Mouse (Mus musculus) hindbrain, embryonic 11.5 days (tissue): ENCODE results near the gene Stk33. TPM values are rescaled to one million over a fixed set of nuclear protein-coding genes. Genes with fewer than 3 reads are reported as not detected.

Experiments
- ATAC-seq: fragments of 200-750 bp; cut with Nextera tagmentation; 2 replicates; pipeline ENCODE4 v1.8.0; 2017; ENCODE audit warnings: mild to moderate bottlenecking, moderate TSS enrichment, moderate library complexity; ENCODE audit not compliant: low FRiP score
- DNase-seq: peaks from one replicate; pipeline ENCODE4 v3.0.0-alpha.2; 2015; ENCODE audit warnings: low spot score
- H3K27ac ChIP-seq: fragments of 300-500 bp; sonication (generic); 2 replicates; pipeline ENCODE4 v1.5.1; 2014; ENCODE audit warnings: mild to moderate bottlenecking, low read depth, low read length
- H3K27me3 ChIP-seq: fragments of 300-500 bp; sonication (generic); 2 replicates; pipeline ENCODE4 v1.6.1; 2014; ENCODE audit warnings: mild to moderate bottlenecking, low read length, moderate library complexity, mixed read lengths; ENCODE audit not compliant: control insufficient read depth, insufficient read depth
- H3K36me3 ChIP-seq: fragments of 300-500 bp; sonication (generic); 2 replicates; pipeline ENCODE4 v1.6.1; 2014; ENCODE audit warnings: mild to moderate bottlenecking, low read length, moderate library complexity, mixed read lengths; ENCODE audit not compliant: control insufficient read depth, insufficient read depth
- H3K4me1 ChIP-seq: fragments of 300-500 bp; sonication (generic); replicated peaks from 2 replicates; pipeline ENCODE4 v1.6.1; 2014; ENCODE audit warnings: low read length, mixed read lengths; ENCODE audit not compliant: control insufficient read depth, insufficient read depth
- H3K4me2 ChIP-seq: fragments of 300-500 bp; sonication (generic); replicated peaks from 2 replicates; pipeline ENCODE4 v1.6.1; 2014; ENCODE audit warnings: mild to moderate bottlenecking, low read depth, low read length
- H3K4me3 ChIP-seq: fragments of 300-500 bp; sonication (generic); 2 replicates; pipeline ENCODE4 v1.5.1; 2014; ENCODE audit warnings: low read depth, low read length
- H3K9ac ChIP-seq: fragments of 300-500 bp; sonication (generic); 2 replicates; pipeline ENCODE4 v1.6.1; 2014; ENCODE audit warnings: low read depth, low read length
- H3K9me3 ChIP-seq: fragments of 300-500 bp; sonication (generic); 2 replicates; pipeline ENCODE4 v1.6.1; 2016; ENCODE audit warnings: low read length; ENCODE audit not compliant: control insufficient read depth
- WGBS: fragments of 180-500 bp; shearing (Covaris S2); extraction: QIAGEN DNeasy Blood & Tissue Kit; methylation state at CpG from one replicate; pipeline ENCODE4 v1.1.7; 2014; 5-methylcytosine and 5-hydroxymethylcytosine counted together
- polyA plus RNA-seq: library from polyadenylated mRNA; unstranded; fragments of >200 nt; fragmentation: Nextera tagmentation; extraction: Ambion mirVana; gene quantifications from 2 replicates; pipeline ENCODE4 v1.2.1, GENCODE M21; 2014

The Stk33 gene
- polyA plus RNA-seq, 1 experiment from 2014 or later, result 12.4 TPM

DNA sequence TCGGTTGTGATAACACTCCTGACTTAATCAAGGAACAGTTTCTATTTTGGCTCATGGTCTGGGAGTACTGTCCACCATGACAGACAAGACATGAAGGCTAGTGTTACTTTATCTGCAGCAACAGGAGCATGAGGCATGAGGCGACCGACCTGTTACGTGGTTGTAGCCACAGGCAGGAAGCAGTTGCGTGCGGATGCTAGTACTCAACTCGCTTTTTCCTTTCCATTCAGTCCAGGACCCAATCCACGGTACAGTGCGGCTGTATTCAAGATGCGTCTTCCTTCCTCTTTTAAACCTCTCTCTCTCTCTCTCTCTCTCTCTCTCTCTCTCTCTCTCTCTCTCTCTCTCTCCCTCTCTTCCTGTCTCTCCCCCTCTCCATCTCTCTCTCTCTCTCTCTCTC, 194.1 kb downstream of the Stk33 start:
- Histone ChIP-seq H3K4me3 (no peak overlapping the region), H3K27ac (no peak overlapping the region), H3K9me3 (no peaks in the 10 kb centered on the region), H3K27me3 (no peaks in the 10 kb centered on the region), H3K9ac (no peak overlapping the region), H3K36me3 (no peaks in the 10 kb centered on the region), H3K4me1 (peaks cover 3% of the 10 kb centered on the region), H3K4me2 (no peak overlapping the region)
- WGBS, result 95% methylated on average over 10 of the region's 10 CpGs
- ATAC-seq (no peak), DNase-seq (no peak)

DNA sequence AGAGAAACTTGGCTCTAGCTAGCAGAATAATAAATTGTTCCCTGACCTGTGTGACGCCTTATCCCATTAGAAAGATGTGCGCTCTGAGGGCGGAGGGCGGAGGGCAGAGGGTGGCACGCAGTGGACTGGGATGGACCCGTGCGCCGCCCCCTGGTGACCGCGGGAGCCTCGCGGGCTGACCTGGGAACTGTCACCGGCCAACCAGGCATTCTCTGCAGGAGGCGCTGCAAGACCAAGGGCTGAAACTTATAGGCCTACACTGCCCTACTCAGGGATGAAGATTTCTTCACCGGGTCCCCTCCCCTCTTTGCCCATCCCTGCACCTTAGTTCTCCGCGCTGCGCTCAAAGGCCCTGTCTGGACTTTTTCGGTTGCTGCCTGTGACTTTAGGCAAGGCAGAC, 197.6 kb downstream of the Stk33 start:
- H3K4me3 ChIP-seq, result no peak overlapping the region
- no peaks in the 10 kb centered on the region for H3K9me3 ChIP-seq
- no peaks in the 10 kb centered on the region for H3K27me3 ChIP-seq
- DNase-seq (peak; percentile 39), ATAC-seq (peak; percentile 64)
- H3K27ac ChIP-seq, result no peak overlapping the region
- peak overlapping the region; percentile 15; the same call in 1 of the 2 replicates for H3K4me2 ChIP-seq
- 11% methylated on average over 19 of the region's 19 CpGs for WGBS
- no peaks in the 10 kb centered on the region for H3K36me3 ChIP-seq
- H3K4me1 ChIP-seq, result peaks cover 3% of the 10 kb centered on the region
- H3K9ac ChIP-seq, result no peak overlapping the region

DNA sequence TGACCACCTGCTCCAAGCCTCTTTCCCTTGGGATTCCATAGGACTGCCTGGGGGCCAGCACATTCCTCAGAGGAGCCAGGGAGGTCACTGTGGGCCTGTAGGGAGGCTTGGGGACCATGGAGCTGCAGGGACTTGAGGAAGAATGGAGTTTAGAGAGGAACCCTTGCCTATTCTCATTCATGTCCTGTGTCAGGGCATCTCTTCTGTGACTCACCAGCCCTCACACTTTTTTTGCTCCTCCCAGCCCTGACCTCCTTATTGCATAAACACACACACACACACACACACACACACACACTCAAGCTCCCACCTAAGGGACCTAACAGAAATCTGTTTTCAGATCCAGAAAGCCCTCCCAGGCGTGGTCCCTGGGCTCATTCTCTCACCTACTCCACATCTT, 199.5 kb downstream of the Stk33 start:
- Histone ChIP-seq H3K9me3 (no peaks in the 10 kb centered on the region), H3K27ac (no peak overlapping the region), H3K4me1 (peaks cover 3% of the 10 kb centered on the region), H3K4me2 (no peak overlapping the region), H3K27me3 (no peaks in the 10 kb centered on the region), H3K36me3 (no peaks in the 10 kb centered on the region), H3K4me3 (no peak overlapping the region), H3K9ac (no peak overlapping the region)
- no peak for DNase-seq
- 62% methylated on average over 1 of the region's 1 CpGs for WGBS
- ATAC-seq, result no peak

DNA sequence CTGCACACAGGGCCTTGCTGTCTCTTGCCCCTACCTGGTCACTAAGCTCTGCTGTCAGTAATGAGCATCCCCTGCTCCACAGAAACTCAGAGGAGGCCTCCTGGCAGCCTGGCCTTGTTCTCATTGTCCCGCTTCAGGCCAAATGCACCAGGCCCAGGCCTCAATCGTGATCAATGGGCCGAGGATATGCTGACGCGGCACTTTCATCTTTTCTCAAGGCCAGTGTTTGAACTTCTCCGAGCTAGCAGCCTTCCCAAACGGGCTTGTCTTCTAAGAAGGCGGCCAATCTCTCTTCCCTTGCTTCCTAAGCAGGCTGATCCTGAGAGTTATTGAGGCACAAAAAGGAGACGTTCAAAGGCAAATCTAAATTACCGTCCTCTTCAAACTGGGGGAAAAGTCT, 200.2 kb downstream of the Stk33 start:
- ATAC-seq (no peak), DNase-seq (no peak)
- Histone ChIP-seq H3K36me3 (no peaks in the 10 kb centered on the region), H3K27me3 (no peaks in the 10 kb centered on the region), H3K9ac (no peak overlapping the region), H3K4me2 (no peak overlapping the region), H3K27ac (no peak overlapping the region), H3K9me3 (no peaks in the 10 kb centered on the region), H3K4me3 (no peak overlapping the region), H3K4me1 (peaks cover 3% of the 10 kb centered on the region)
- 69% methylated on average over 10 of the region's 10 CpGs for WGBS

DNA sequence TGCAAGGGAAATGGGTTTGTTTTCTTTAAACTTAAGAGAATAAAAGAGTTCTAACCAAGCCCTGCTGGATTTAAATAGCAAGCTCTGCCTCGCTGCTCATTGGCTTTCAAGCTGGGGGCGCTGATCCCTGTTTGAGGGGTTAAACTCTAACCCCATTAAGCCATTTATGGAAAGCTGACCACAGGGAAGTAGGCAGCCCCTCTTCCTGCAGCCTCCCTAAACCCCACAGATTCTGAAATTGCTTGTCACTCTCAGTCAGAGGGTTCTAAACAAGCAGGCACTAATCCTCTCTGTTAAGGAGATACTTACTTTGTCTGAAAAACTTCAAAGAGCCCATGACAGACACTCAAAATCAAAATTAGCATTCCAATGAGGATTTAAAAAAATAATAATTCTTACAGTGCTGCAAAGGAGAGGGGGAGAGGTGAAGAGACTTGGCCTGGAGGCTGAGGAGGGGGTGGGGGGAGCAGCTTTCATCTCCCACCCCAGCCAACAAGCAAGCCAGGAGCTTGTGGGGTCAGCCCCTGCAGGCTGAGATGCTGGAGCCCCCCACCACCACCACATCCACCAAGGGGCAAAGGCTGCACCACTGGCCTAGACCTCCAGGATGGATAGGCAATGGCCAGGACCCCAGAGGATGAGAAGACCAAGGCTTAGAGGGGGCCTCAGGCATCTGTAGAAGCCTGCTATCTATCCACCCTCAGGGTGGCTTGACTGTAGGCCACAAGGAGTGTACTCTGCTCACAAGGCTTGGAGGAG, 203.8 kb downstream of the Stk33 start:
- Histone ChIP-seq H3K9me3 (no peaks in the 10 kb centered on the region), H3K27me3 (no peaks in the 10 kb centered on the region), H3K4me1 (0 out of 2 replicates have a peak, but pooled peaks cover 2% of the 10 kb centered on the region), H3K36me3 (no peaks in the 10 kb centered on the region), H3K4me3 (no peak overlapping the region), H3K9ac (no peak overlapping the region), H3K27ac (no peak overlapping the region), H3K4me2 (no peak overlapping the region)
- no peak for DNase-seq
- WGBS, result 26% methylated on average over 2 of the region's 2 CpGs
- no peak for ATAC-seq

DNA sequence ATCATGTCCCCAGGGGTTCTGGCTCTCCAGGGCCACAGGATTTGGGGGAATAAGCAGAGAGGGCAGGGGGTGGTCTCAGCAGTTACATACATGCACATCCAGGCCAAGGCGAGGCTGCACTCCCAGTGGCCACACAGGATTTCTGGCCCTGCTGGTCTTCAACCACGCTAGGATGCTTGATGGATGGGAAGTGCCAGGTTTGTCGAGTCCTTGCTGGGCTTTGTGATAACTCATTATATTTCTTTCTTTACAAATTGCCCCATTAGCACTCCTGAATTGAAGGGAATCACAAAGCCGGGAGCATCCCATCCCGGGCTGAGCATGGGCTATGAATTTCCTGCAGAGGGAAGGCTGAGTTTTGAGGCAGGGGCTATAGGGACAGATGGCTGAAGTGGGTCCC, 204.4 kb downstream of the Stk33 start:
- Histone ChIP-seq H3K4me2 (no peak overlapping the region), H3K4me3 (no peak overlapping the region), H3K9me3 (no peaks in the 10 kb centered on the region), H3K27me3 (no peaks in the 10 kb centered on the region), H3K27ac (no peak overlapping the region), H3K36me3 (no peaks in the 10 kb centered on the region), H3K9ac (no peak overlapping the region), H3K4me1 (0 out of 2 replicates have a peak, but pooled peaks cover 2% of the 10 kb centered on the region)
- ATAC-seq, result no peak
- DNase-seq, result no peak
- 23% methylated on average over 5 of the region's 5 CpGs for WGBS

DNA sequence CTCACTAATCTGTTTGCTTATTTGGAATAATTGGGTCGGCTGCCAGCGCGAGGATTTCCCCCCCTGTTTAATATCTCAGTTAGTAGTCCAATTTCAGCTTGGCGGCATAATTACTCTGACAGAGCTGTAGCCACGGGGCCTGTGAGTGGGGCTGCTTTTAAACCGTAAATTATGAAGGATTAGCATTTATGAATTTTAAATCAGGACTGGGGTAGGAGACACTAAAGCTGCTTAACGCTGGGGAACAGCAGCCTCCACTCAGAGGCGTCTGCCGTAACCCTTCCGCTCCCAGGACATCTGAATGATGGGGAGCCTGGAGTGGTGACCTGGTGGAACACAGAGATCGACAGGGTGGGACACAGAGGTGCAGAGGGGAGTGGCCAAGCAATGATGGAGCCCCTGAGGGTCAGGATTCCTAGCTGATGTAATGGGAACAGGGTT, 207.0 kb downstream of the Stk33 start:
- ATAC-seq, result peak; percentile 63
- Histone ChIP-seq H3K4me2 (no peak overlapping the region), H3K27me3 (no peaks in the 10 kb centered on the region), H3K36me3 (no peaks in the 10 kb centered on the region), H3K4me3 (no peak overlapping the region), H3K27ac (no peak overlapping the region; the same call in 1 of the 2 replicates), H3K9ac (no peak overlapping the region), H3K4me1 (0 out of 2 replicates have a peak, but pooled peaks cover 2% of the 10 kb centered on the region), H3K9me3 (no peaks in the 10 kb centered on the region)
- DNase-seq, result no peak
- WGBS, result 45% methylated on average over 11 of the region's 11 CpGs

DNA sequence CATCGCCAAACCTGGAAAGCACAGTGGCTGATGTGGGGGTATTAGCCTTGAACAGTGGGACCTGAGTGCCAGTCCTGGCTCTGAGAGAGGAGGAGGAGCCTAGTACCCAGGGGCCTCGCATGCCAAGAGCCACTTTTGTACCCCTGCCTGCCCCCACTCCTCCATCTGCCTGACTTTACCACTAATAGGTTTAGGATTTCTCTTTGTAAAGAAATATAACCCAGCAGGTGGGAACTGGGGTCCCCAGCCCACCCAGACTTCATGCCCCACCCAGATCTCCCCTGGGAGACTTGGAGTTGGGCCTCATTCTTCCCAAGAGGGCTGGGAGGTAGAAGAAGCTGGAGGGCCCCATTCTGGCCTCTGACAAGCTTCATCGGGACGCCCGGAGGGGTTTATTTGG, 207.6 kb downstream of the Stk33 start:
- H3K4me1 ChIP-seq, result 0 out of 2 replicates have a peak, but pooled peaks cover 2% of the 10 kb centered on the region
- H3K27me3 ChIP-seq, result no peaks in the 10 kb centered on the region
- no peak overlapping the region for H3K27ac ChIP-seq
- no peaks in the 10 kb centered on the region for H3K9me3 ChIP-seq
- WGBS, result 77% methylated on average over 5 of the region's 5 CpGs
- peak; percentile 36; the same call in 1 of the 2 replicates for ATAC-seq
- DNase-seq, result no peak
- H3K36me3 ChIP-seq, result no peaks in the 10 kb centered on the region
- no peak overlapping the region for H3K9ac ChIP-seq
- no peak overlapping the region for H3K4me2 ChIP-seq
- no peak overlapping the region for H3K4me3 ChIP-seq

DNA sequence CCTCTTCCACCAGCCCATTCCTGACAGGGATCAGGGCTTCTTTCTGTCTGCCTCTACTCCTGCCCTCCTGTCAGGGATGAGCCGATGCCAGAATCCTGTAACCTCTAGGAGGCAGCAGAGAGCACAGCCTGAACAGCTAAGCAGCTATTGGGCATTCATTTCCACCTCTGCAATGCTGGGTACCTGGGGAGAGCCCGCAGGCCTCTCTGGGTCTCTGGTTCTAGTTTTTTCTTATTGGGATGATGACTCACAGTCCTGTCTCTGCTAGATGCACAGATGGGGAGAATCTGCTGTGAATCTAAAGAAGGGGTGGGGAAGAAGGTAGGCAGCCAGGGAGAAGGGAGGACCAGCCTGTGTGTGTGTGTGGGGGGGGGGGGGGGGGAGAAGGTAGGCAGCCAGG, 208.1 kb downstream of the Stk33 start:
- ATAC-seq (peak; percentile 50), DNase-seq (peak; percentile 81)
- WGBS, result 12% methylated on average over 2 of the region's 2 CpGs
- Histone ChIP-seq H3K36me3 (no peaks in the 10 kb centered on the region), H3K4me3 (no peak overlapping the region), H3K27me3 (no peaks in the 10 kb centered on the region), H3K27ac (no peak overlapping the region), H3K9ac (no peak overlapping the region), H3K9me3 (no peaks in the 10 kb centered on the region), H3K4me1 (0 out of 2 replicates have a peak, but pooled peaks cover 2% of the 10 kb centered on the region), H3K4me2 (no peak overlapping the region)
